Mouse (Mus musculus) adrenal gland, postnatal 14 days (tissue): Measurements from ENCODE around the gene Xndc1. TPM values are rescaled to one million over a fixed set of nuclear protein-coding genes. Genes with fewer than 3 reads are reported as not detected.
"Not testable (repeated sequence)": the region's sequence is repeated elsewhere in the genome, so short reads cannot be mapped to it uniquely, and the experiment has no call there.

ENCODE experiments used
- DNase-seq: peaks from one replicate; pipeline ENCODE4 v3.0.0; 2021; ENCODE audit warnings: mixed read lengths
- long read RNA-seq, 2 experiments: library from polyadenylated mRNA; stranded (forward); transcript quantifications; one replicate each; pipeline ENCODE4 v2.0.0; 2021
- total RNA-seq: library from RNA; stranded (reverse); gene quantifications from 2 replicates; pipeline ENCODE4 v1.2.3, GENCODE M21; 2021

Xndc1 gene
- 12.1 and 17.2 TPM in 2 replicates for total RNA-seq
- long read RNA-seq, experiment 1, partial matches to known transcripts = 0 of 2 reads
- long read RNA-seq, experiment 1, other reads (novel, unspliced or antisense) = 1 of 2 reads
- long read RNA-seq, experiment 2, partial matches to known transcripts = 0 of 5 reads
- long read RNA-seq, experiment 2, other reads (novel, unspliced or antisense) = 5 of 5 reads

GRCm38 (mm10) chr7:102065046-102065891 is at the start of gene Xndc1, which contains the start of the genes Rnf121 and Xntrpc:
TSS of gene Xndc1 (plus strand) at chr7:102065511.
TSS of gene Rnf121 (minus strand) at chr7:102065469.
TSS of gene Xntrpc (plus strand) at chr7:102065713.
- peak; percentile 97 for DNase-seq

- peak; percentile 44 for DNase-seq
These were observed 48.4 kb upstream of the Xndc1 start for GRCm38 (mm10) chr7:102016936-102017335.

GRCm38 (mm10) chr7:102017452-102017851 is 47.9 kb upstream of the Xndc1 start:
- DNase-seq = peak; percentile 58

GRCm38 (mm10) chr7:102018034-102018433 is 47.3 kb upstream of the Xndc1 start:
- DNase-seq = peak; percentile 39

- no peak for DNase-seq
These were observed 46.7 kb upstream of the Xndc1 start, which contains the start of gene Il18bp for GRCm38 (mm10) chr7:102018590-102018989. TSS of gene Il18bp (minus strand) at chr7:102018690.

- no peak for DNase-seq
These were observed 45.9 kb upstream of the Xndc1 start for GRCm38 (mm10) chr7:102019362-102019761.

- DNase-seq = not testable (repeated sequence)
These were observed 44.4 kb upstream of the Xndc1 start for GRCm38 (mm10) chr7:102020934-102021333.

- no peak for DNase-seq
These were observed 41.5 kb upstream of the Xndc1 start for GRCm38 (mm10) chr7:102023821-102024220.

- no peak for DNase-seq
These were observed 39.9 kb upstream of the Xndc1 start for GRCm38 (mm10) chr7:102025187-102026119.

- DNase-seq = peak; percentile 44
These were observed 30.4 kb upstream of the Xndc1 start for GRCm38 (mm10) chr7:102034904-102035303.

GRCm38 (mm10) chr7:102035534-102035933 is 29.8 kb upstream of the Xndc1 start:
- DNase-seq = no peak

- DNase-seq = no peak
These were observed 28.0 kb upstream of the Xndc1 start for GRCm38 (mm10) chr7:102037318-102037717.

GRCm38 (mm10) chr7:102042314-102042713 is 23.0 kb upstream of the Xndc1 start:
- DNase-seq = no peak

GRCm38 (mm10) chr7:102048524-102048923 is 16.8 kb upstream of the Xndc1 start:
- not testable (repeated sequence) for DNase-seq

- no peak for DNase-seq
These were observed 4.0 kb upstream of the Xndc1 start for GRCm38 (mm10) chr7:102061353-102061752.

GRCm38 (mm10) chr7:102062203-102062602 is 3.1 kb upstream of the Xndc1 start:
- no peak for DNase-seq

- DNase-seq = no peak
These were observed 1.4 kb upstream of the Xndc1 start for GRCm38 (mm10) chr7:102063891-102064290.

GRCm38 (mm10) chr7:102064655-102065045 is 661 bp upstream of the Xndc1 start:
- no peak for DNase-seq

GRCm38 (mm10) chr7:102066363-102066762 is 1.1 kb downstream of the Xndc1 start:
- DNase-seq = no peak

- DNase-seq = peak; percentile 43
These were observed 11.5 kb downstream of the Xndc1 start for GRCm38 (mm10) chr7:102076714-102077296.

- peak; percentile 50 for DNase-seq
These were observed 13.2 kb downstream of the Xndc1 start for GRCm38 (mm10) chr7:102078517-102078916.

- DNase-seq = no peak
These were observed 15.0 kb downstream of the Xndc1 start for GRCm38 (mm10) chr7:102080311-102080710.
